Mouse (Mus musculus) gastrocnemius, postnatal 36 days (tissue): ENCODE data around the gene Lrmda. TPM values are rescaled to one million over a fixed set of nuclear protein-coding genes. Genes with fewer than 3 reads are reported as not detected.

Experiments used
- DNase-seq, 2 experiments: peaks; one replicate each; pipeline ENCODE4 v3.0.0; 2022
- intact Hi-C: fragments of 180-260 bp; cut with DNase I; formaldehyde crosslinking; loops from one replicate; pipeline ENCODE4 v1.15.1; 2025
- total RNA-seq, 2 experiments: library from RNA; stranded (reverse); gene quantifications; 2 replicates each; pipeline ENCODE4 v1.2.3; 2021

Gene Lrmda
- total RNA-seq, 2 experiments from 2014 or later: 1.7 to 2.8 TPM

- intact Hi-C loops: no loop called here
- peak; percentile 9 to 18 for DNase-seq
These were observed 827.7 kb downstream of the Lrmda start for GRCm38 (mm10) chr14:22847011-22847786.

DNA sequence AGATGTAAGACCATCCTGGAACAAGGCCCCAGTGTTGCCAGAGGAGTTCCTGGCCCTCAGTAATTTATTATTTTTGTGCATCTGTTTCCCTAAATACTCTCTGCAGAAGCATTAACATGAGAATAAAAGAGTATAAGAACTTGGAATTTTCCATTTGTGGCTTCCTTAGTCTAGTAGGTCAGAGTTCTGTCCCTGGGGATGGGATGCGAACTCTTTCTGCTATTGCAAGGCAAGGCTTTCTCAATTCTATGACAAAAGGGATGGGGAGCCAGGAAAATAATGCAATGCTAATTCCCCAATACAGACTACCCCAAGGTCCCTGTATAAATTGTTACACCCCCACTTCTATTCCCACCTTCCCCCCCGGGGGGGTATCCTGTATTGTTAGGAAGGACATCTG lies 829.6 kb downstream of the Lrmda start:
- intact Hi-C loops: no loop called here
- peak in 1 of 2 experiments; percentile 7 for DNase-seq

GRCm38 (mm10) chr14:22860631-22861030 lies 841.1 kb downstream of the Lrmda start:
- intact Hi-C loops: no loop called here
- no peak for DNase-seq

- DNase-seq: no peak
- intact Hi-C loops: no loop called here
These were observed 844.6 kb downstream of the Lrmda start for GRCm38 (mm10) chr14:22864132-22864531.

- DNase-seq: no peak
- intact Hi-C loops: no loop called here
These were observed 855.1 kb downstream of the Lrmda start for GRCm38 (mm10) chr14:22874584-22874983.

DNA sequence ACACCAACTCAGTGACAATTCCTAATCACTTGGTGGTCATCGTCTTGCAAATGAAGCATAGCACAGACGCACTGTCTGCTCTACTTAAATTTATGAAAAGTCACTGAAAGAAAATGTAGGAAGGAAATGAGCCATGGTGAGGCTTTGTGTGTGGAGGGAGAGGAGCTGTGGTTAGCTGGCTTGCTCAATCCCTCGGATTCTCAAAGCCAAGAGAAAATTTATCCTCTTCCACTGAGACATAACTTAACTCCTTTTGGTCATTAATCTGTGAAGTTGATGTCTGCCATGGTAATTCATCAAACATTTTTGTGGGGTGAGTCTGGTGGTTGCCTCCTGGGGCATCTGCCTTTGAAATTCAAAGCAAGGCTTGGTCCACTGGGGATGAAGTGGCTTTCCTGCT lies 867.7 kb downstream of the Lrmda start:
- DNase-seq: no peak
- intact Hi-C loops: no loop called here

GRCm38 (mm10) chr14:22899312-22899711 lies 879.8 kb downstream of the Lrmda start:
- intact Hi-C loops: no loop called here
- DNase-seq: no peak

GRCm38 (mm10) chr14:22902116-22902515 lies 882.6 kb downstream of the Lrmda start:
- intact Hi-C loops: no loop called here

DNA sequence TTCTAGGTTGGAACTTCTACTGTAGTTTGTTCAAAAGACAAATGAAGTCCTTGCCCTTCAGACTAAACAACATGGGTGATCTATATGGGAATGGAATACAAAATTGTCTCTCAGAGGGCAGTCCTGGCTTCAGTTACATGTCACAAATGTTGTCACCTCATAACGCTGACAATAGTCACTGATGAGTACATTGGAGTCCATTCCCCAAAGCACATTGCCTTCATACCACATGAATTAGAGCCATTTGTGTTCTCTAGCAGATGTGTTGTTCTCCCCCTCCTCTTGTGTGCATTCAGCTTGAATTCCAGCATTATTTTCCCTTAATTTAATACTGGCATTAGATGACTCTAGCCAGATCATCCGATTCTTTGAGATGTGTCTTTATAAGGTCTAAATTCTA lies 883.4 kb downstream of the Lrmda start:
- DNase-seq: no peak

More at GRCm38 (mm10) chr14:22902116-22902515, 882.6 kb downstream of the Lrmda start:
- no peak for DNase-seq

GRCm38 (mm10) chr14:22905741-22906667 lies 886.5 kb downstream of the Lrmda start:
- DNase-seq: no peak
- intact Hi-C loops: no loop called here

More for the DNA sequence above, 883.4 kb downstream of the Lrmda start:
- intact Hi-C loops: no loop called here

DNA sequence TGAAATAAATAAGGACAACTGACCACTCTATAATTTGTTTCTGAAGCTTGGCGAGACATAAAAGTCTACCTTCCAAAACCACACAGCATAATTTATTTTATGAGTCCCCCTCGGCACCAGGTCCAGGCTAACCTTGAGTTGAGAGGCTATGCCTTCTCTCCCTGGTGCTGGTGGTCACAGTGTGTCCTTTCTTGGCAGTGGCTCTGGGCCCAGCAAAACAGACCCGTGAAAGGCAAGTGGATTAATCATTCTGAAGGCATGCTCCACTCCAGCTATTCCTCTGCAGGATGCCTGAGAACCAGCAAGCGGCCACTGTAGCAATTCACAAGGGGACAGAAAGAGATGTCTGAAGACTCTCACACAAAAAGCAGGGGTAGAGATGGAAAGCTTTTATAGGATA lies 887.2 kb downstream of the Lrmda start:
- no peak for DNase-seq
- intact Hi-C loops: no loop called here

- intact Hi-C loops: no loop called here
- DNase-seq: no peak
These were observed 887.7 kb downstream of the Lrmda start for GRCm38 (mm10) chr14:22907221-22907620.

DNA sequence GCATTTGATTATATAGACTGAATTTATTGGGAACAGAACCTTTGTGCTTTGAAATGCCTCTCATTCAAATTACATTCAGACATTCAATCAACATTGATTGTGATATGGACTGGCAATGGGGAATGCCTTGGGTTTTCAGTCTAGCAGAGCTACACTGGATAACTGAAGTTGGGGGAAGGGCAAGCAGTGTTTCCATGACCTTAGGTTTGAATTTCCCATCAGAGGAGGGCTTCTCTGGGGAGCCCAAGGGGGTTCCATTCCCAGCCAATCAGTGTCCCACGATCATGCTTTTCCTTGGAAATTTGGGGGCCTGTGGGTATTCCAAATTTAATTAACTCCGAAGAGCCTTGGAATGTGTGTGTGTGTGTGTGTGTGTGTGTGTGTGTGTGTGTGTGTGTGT lies 888.5 kb downstream of the Lrmda start:
- no peak for DNase-seq
- intact Hi-C loops: no loop called here

GRCm38 (mm10) chr14:22915463-22915862 lies 896.0 kb downstream of the Lrmda start:
- intact Hi-C loops: no loop called here
- DNase-seq: no peak

DNA sequence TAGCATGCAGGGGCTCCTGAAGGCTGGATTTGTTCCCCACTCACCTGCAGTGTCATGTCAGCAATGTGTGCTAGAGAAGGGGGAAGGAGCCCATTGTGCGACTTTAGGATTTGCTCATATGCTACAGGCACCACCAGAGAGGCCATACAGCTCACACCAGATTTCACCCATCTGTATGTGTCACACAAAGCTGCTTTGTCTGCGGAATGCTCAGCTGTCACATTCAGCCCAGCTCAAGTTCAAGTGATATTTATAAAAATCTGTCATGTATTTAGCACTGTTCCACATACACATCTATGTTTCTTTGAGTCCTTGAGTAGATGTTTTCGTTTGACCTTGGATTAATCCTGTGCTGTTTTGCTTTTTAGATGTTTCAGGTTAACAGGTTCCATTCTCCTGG lies 899.0 kb downstream of the Lrmda start:
- intact Hi-C loops: no loop called here
- DNase-seq: no peak

DNA sequence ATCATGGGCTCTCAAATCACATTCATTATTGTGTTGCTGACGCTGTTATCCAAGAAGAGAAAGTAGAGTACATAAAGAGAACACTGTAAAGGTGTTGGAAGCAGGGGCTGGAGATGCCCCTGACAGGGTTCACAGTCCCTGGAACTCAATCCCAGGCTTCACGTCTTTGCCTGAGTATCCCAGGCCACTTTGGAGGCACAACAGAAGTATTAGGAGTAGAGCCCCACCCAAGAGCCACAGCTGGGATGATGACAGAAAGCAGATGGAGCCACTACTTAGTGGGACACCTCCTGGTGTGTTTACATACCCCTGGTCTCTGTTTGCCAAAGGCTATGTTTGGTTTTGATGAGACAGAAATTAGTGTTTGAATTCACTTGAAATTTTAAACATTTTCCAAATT lies 899.4 kb downstream of the Lrmda start:
- DNase-seq: no peak
- intact Hi-C loops: no loop called here

DNA sequence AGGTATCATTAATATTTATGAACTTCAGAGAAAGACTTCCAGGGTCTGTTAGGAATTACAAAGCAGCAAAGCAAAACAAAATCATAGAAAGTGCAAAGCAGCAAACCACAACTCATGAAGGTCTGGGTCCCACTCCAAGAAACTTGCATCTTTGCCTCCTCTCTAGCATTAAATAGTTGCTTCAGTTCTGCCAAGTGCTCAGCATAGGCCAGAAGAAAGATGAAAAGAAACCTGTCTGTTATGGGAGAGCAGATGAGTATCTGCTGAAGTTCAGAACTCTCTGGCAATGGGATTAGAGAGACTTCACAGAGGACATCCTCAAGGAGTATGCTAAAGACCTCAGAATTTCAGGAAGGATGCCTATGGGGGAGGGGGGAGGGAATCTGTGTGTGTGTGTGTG lies 901.6 kb downstream of the Lrmda start:
- intact Hi-C loops: no loop called here
- DNase-seq: no peak

GRCm38 (mm10) chr14:22921796-22922195 lies 902.3 kb downstream of the Lrmda start:
- intact Hi-C loops: no loop called here
- DNase-seq: no peak

GRCm38 (mm10) chr14:22922571-22922970 lies 903.1 kb downstream of the Lrmda start:
- intact Hi-C loops: no loop called here
- no peak for DNase-seq

DNA sequence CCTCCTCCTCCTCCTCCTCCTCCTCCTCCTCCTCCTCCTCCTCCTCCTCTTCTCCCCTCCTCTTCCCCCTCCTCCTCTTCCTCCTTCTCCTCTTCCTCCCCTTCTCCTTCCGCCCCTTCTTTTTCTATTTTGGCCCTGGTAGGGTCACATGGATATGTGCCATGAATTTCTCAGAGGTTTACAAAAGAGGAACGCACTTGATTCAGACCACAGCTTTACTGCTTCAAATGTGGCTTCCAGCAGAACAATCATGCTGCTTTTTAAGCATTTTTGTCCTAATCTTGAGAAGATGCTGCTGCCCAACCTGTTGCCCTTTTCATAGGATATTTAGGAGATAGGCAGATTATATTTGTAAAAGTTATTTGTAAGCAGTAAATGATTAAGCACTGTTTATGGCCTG lies 903.7 kb downstream of the Lrmda start:
- no peak for DNase-seq
- intact Hi-C loops: no loop called here

- no peak for DNase-seq
- intact Hi-C loops: no loop called here
These were observed 908.8 kb downstream of the Lrmda start for GRCm38 (mm10) chr14:22928263-22928662.

DNA sequence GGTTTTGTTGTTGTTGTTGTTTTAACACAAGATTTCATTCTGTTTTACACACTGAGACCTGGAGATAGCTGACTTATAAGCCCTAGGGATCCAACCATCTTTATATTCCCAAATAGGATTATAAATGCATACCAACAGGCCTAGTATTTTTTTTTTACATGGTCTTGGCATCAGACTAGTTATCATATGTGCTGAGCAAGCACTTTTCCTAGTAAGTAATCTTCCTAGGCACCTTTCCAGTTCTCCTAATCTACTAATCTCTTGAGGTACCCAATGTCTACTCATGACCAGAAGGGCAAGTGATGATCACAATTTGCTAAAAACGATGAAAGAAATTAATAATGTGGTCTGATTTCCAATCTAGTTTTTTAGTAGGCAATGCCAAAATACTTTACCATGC lies 909.2 kb downstream of the Lrmda start:
- no peak for DNase-seq
- intact Hi-C loops: no loop called here
